Mouse (Mus musculus): ENCODE results near the gene Nodal.
A peak's percentile ranks its signal among the peaks of the same experiment; 100 is the strongest.

The Nodal gene

DNA sequence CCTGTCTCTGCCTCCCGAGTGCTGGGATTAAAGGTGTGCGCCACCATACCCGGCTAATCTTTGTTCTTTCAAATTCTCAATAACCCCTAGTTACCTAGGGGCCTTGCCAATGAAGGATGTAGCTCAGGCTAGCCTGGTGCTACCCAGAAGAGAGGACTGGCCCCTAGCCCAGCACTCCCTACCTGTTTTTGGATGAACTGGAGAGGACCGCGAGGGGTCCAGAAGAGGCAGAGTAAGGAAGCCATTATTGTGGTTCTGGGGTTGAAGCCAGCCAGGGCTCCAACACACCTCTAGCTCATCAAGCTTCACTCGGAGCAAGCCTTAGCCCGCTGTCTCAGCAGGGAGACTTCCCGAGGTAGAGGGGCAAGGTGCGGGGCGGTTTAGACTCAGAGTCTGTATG, at the start of gene Nodal:
Nodal (plus strand) TSS at position 301 of the 400 bp plus-strand sequence.
- DNase-seq (ENCODE audit: low spot score): no peak

DNA sequence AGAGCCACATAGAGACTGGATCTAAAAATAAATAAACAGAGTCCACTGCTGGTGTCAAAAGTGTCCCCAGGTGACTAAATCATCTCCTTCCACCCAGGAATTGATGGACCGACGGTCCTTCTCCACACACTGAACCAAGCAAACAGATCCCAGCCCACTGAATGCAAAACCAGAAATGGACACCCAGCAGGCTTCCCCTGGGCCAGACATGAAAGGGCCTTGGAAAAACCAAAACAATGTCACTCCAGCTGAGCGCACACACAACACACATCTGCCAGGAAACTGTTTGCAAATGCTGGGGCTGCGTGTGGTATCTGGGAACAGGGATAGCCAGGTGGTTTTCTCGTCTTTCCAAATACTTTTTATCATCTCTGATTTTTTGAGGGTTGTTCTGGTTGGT, 48.0 kb upstream of the Nodal start:
- DNase-seq (ENCODE audit: low spot score): no peak

DNA sequence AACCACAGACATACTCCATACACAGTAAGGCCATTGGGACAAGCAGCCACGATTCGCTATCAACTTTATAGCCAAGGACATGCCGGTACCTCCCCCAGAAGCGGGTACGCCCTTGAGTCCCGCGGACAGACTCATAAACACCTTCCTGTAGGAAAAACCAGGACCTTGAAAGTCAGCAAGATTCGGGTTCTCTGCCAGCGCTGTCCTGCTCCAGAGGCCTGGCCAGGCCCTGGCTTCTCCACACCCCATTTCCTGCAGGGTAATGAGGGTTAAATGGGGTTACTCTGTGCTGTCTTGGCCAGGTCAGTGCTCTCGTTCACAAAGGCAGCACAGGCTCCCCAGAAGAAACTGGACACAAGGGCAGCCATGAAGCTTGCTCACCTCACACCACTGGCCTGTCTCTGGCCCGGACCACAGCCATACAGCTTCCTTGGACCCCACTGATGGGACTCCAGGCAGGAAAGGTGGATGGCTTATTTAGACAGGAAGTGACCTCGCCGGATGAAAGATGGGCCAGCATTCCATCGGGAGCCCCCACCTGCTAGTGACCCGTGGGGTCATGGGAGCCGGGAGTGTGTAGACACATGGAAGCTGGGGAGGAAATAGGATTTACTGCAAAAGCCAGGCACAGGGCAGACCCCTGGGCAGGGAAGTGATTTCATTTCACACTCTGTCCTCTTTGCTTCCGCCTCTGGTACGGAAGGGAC, 47.3 kb upstream of the Nodal start:
- no peak for DNase-seq (ENCODE audit: low spot score)

DNA sequence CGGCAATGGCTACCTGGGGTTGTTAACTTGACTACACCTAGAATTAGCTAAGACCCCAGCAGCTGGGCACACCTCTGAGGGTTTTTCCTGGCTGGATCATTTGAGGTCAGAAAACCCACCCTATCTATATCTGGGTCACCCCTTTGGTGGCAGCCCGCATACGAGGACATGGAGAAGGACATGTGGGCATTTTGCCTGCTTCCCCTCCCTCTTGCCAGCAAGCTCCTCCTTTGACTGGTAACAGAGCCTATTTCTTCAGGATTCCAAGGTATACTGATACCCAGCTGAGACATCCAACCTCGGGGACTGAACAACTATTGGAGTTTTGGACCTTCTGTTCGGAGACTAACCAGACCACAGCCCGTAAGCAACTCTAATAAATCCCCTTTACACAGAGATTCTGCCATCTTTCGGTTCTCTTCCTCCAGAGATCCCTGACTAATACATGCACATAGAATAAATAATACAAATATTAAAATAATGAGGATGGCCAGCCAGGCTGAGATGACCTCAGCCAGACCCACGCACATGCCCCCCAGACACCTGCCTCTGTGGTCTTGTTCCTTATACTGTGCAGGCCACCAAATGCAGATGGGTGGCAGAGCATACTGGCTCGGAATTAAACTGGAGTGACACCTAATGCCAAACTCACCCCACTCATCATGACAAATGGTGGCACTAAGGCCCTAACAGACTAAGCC, 45.7 kb upstream of the Nodal start:
- no peak for DNase-seq (ENCODE audit: low spot score)

DNA sequence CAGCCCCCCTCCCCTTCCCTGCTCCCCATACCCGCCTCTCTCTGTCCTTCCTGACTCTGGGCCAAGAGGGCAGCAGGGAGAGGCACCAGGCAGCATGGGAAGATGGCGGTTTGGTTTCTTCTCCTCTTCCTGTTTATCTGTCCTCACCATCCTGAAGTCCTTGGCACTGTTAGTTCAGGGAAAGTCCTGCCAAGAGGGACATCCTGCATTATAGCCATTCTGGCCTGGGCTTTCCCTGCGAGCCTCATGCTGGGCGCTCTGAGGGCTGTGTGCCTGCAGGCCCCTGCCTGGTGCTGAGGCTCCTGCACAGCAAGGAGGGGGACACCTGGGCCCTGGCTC, 45.2 kb upstream of the Nodal start:
- no peak for DNase-seq (ENCODE audit: low spot score)

DNA sequence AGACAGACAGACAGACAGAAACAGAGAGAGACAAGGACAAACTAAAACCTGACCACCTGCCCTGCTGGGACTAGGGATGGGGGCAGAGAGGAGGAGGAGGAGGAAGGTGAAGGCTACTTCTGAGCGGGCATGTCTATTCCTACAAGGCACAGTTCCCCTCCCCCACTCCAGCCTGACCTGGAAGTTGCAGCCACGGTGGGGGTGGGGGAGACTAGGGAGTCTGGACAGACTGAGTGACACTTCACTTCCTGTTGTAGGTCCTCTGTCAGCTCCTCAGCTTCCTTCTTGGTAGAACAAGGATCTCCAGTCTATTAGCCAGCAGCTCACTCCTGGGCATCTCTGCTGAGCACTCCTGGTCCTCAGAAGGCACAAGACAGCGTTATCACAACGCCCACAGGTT, 43.7 kb upstream of the Nodal start:
- DNase-seq (ENCODE audit: low spot score): no peak

DNA sequence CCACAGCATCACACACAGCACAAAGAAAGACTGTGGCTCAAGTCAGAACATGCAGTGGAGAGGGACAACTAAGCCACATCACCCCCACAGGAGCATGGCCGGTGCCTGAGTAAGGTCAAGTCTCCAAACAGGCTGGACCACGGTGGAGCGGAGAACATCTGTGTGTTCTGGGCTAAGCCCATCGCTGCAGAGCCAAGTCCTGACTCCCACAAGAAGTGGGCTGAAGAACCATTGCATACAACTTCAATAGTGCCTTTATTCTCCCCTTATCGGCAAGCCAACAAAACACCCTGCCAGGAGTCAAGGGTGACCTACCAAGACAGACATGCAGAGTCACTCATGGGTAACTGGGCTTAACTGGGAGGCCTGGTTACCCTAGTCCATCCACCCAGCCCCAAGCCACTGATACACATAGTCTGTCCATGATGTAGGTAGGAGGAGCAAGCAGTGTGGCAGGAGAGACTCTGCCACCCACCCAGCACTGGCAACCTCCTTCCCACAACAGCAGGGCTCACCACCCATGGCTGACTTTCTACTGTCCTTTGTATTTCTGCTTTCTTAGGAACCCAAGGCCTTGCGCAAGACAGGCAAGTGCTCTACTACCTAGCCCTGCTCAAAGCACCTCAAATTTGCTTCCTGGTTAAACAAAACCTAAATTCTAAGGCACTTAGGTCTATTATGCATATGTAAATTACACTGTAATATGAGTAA, 42.8 kb upstream of the Nodal start:
- DNase-seq (ENCODE audit: low spot score): no peak

DNA sequence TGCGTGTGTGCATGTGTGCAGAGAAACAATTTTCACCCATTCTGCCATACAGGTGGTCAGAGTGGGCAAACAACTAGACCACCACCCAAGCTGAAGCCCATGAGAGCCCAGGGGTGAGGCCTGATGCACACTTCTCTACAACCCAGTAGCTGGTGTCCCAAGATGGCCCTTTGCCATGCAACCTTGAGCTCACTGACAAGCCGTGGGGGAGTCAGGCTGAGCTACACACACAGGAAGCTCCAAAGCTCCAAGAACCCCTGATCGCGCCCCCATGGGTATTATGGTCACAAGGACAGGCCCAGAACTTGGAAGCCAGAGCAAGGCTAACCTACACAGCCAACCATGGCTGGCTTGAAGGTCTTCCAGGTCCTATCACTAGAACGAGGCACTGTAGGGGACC, 39.7 kb upstream of the Nodal start:
- DNase-seq (ENCODE audit: low spot score): no peak

DNA sequence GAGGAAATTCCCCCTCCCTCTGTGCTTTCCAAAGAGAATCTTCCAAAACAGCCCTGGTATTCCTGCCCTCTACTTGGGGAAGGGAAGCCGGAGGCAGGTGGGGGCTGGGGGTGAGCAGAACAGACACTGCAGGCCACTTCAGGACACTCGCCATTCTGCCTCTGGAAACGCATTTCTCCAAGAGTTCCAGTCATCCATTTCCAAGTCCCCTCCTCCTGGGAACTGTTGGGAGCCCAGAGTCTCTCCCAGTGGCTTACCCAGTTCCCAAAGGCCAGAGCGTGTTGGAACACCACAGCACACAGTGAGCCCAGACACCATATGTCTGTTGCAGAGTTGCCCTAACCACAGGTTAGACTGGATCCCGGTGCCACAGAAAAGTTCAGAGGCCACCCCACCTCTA, 39.1 kb upstream of the Nodal start:
- DNase-seq (ENCODE audit: low spot score): no peak

DNA sequence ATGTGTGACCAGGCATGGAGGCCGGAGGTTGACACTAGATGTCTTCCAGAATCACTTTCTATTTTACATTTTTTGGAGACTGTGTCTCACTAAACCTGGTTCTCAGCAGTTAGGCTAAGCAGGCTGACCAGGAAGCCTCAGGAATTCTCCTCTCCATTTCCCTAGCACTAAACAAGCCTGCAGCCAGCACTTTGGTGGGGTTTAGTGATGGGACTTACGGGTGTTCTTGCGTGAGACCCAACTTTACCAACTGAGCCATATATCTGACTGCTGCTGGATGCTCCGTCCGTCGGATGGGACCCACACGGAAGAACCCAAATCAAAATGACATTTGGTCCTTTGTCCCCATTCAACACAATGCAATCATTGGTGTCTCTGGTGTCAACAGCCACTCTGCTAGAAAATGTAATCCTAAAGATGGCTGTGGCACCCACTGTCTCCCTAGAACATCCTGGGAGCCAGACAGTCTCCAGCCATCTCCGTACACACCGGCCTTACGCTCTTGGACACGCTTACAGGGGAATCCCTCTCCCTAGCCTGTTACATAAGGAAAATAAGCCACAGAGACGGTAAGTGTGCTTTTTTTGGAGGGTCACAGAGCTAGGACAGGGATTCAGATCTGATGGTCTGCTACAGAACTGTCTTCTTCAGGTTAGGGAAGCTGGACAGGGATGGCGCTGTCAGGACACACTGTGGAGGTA, 38.3 kb upstream of the Nodal start:
- DNase-seq (ENCODE audit: low spot score): no peak

DNA sequence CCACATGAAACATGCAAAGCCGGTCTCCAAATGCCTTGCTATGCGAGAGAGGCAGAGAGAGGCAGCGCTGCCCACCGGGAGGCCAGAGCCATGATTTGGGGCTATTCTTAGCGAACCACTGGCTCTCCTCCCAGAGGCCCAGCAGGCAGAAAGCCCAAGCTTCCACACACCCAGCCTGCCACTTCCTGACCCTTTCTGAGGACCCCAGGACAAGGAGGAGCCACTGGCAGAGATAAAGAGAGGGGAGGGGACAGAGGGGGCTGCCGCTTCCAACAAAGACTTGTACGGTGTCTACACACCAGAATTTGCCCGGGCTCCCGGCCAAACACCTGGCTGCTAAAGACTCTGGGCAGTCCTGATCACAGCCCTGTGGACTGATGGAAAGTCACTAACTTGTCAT, 37.6 kb upstream of the Nodal start:
- peak; percentile 29 for DNase-seq (ENCODE audit: low spot score)

DNA sequence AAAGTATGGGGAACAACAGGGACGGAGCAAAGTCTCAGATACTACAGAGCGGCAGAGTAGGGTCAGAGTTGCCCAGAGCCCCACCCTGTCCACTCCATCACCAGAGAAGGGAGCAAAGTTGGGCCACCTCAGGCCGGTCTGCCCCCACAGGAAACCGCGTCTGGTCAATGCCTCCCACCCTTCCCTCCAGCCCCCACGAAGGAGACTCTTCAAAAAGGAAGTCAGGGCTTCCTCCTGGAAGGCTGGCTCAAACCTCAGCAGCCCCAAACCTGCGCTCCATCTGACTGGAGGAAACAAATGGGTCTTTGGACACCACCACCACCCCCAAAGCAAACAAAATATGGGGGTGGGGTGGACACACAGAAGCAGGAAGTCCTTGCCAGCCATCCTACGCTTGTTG, 35.9 kb upstream of the Nodal start:
- DNase-seq (ENCODE audit: low spot score): no peak

DNA sequence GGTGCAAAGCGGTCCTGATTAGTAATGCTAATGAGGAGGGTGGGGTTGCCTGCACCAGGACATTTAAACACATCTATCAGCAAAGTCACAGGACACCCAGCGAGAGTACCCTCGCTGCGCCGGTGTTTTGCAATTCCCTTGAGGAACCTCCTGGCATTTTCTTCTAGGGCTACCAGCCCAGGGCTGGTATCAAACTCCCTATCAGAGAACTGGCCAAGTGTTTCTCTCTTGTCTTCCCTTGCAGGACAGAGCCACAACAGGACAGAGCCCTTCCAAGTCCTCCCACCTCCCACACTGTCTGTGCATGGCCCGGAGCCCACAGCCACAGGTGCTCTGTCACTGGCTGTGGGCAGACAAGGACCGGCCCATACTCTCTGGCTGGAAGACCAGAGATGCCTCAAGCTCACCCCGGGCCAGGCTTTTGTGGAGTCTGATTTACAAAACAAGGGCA, 35.5 kb upstream of the Nodal start:
- peak; percentile 22 for DNase-seq (ENCODE audit: low spot score)

DNA sequence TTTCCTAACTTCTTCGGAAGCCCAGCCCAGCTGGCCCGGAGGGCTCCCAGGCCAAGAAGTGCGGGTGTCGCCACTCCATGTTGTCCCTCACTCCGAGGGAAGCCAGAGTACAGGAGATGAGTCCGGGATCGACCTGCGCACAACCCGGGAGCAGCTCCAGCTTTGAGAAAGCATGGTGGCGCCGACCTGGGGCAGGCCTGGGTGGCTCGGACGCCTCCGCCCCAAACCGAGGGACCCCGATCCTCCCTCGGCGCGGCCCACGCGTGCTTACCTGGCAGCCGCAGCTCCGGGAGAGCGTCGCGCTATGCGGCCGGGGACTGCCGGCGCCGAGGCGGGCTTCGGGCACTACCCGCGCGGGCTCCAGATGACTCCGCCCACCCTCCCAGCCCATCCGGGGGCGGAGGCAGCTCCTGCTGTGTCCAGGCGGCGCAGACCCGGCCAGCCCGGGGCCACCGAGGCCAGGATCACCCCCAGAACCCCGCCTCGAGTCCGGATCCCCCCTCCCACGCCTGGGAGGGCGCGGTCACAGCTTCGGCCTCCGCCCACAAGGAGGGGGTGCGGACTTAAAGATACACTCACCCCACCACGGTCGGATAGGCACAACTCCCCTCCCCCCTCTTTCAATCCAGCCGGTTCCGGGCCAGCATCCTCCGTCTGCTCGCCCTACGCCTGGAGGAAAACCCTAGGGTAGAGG, 34.6 kb upstream of the Nodal start, which contains the start of gene Pald1:
Pald1 (minus strand) TSS at position 510 of the 694 bp plus-strand sequence.
- DNase-seq (ENCODE audit: low spot score): peak; percentile 82

DNA sequence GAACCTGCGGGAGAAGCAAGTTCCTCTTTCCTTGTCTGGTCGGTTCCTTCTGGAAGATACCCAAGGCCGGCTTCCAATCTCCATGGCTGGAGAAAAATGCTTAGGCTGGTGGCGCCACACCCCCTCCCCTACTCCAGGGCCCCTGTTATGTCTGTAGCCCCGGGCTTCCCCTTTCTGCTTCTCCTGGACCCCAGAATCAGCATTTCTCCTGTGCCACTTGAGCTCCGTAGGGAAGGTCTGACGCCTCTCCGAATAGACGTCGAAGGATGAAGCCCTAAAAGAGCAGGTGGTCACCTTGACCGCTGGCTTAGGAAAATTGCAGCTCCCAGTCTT, 34.1 kb upstream of the Nodal start:
- DNase-seq (ENCODE audit: low spot score): no peak

DNA sequence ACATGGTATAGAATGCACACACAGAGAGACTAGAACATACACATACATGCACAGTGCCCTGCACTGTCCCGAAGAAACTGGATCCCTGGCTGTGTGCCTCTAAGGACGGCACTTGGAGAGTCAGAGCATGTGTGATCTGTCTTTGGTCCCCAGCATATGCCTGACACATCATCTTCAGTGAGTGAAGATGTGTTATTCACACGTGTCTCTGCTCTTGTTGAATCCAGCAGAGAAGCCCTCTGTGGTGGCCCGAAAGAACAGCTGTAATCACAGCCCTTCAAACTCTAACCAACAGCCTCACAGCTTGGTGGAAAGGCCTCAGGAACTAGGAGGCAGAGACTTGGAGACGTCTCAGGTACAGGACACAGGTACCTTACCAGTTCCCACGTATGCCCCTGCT, 32.6 kb upstream of the Nodal start:
- DNase-seq (ENCODE audit: low spot score): no peak

DNA sequence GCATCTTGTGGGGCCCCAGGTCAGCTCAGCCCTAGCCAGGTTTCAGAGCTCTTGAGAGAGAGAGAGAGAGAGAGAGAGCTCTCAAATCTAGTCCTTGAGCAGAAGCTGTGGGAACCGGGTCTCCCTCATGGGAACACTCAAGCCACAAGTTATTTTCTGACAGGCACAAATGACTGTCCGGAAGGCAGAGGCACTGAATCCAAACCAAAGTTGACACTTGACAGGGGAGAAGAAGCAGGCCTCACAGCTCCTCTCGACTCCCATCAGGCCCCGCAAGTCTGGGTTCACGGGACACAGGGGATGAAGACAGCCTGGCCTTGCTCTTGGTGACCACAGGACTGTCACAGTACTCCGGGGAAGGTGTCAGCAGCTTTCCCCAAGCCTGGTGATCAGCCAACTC, 31.5 kb upstream of the Nodal start:
- no peak for DNase-seq (ENCODE audit: low spot score)

DNA sequence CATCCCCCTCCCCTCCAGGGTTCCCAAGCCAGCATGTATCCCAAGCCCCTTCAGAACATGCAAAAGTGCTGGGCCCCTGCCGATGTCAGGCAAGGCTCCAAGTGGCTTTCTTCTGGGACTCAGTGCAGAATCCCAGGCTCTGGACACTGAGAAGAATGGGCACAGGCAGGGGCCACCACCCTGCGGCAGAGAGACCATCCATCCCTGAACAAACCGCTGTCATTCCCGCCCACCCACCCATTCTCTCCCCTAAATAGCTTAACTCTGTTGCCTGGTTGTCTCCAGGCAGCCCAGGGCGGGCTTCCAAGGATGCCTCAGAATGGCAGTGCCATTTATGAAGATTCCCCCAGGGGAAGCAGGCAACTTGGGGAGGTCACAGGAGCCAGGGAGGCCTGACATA, 28.8 kb upstream of the Nodal start:
- DNase-seq (ENCODE audit: low spot score): no peak

DNA sequence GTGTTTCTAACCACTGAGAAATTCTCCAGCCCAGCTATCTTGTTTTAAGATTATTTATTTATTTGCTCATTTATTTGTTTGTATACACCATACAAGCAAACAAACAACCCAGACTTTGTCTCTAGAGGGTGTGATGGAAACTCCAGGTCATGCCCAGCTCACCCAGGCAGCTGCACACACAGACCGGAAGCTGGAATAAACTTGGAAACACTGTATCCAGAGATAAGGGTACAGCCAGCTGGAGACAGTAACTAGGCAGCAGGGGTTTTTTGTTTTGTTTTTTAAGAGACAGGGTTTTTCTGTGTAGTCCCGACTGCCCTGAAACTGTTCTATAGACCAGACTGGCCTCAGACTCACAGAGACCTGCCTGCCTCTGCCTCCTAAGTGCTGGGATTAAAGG, 27.6 kb upstream of the Nodal start:
- DNase-seq (ENCODE audit: low spot score): no peak

DNA sequence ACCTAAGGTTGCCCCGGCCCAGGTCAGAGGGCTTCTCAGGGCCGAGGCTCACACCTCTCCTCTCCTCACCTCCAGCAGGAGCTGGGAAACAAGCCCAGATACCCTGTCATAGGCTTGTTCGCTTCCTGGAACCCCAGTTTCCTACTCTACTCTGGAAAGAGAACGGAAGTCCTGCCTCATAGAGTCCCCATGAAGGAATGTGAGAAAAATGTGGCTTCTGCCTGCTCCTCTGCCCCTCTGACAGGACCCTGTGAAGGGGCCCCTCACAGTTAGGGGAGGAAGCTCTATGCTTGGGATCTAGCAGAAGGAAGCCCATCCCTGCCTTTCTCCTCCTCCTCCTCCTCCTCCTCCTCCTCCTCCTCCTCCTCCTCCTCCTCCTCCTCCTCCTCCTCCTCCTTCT, 25.2 kb upstream of the Nodal start:
- no peak for DNase-seq (ENCODE audit: low spot score)

DNA sequence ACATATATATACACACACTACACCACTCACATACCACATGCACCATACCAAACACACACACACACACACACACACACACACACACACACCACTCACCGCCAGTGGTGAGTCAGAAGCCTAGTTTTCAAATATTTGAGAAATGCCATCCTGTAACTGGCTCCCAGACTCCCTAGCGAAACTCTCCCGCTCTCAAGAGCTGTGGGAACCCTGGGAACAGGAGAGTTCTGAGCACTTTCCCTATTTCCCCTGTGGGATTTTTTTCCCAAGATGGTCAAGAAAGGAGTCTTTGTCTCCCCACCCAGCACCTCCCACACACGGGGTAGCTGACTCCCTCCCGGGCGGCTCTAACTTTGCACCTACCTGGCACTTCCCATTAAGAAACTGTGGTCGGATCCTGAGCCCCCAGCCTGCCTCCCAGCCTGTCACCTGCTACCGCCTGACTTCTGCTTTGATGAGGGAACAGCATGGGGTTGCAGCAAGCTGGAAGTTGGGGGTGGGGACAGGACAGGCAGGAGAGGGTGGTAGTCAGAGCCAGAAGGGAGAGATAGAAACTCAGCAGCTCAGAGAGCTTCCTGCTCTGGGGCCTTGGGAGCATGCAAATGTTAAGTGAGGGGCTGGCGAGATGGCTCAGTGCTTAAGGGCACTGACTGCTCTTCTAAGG, 23.2 kb upstream of the Nodal start:
- no peak for DNase-seq (ENCODE audit: low spot score)

DNA sequence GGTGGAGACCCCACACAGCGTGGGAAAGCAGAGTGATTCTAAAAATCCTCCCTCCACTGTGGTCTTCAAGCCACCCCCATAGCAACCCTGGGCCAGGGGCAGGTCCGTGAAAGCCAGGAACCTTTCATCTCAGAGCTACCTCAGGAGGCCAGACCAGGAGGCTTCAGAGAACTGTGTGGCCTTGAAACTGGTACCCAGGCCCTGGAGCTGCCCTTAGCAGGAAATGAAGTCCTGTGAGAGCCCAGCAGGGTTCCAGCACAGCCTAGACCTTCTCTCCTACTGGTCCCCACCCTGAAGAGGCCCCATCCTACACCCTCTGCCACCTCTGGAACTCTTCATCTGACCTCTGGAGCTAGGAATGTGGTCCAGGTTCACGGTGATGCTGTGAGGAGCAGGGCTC, 19.6 kb upstream of the Nodal start:
- DNase-seq (ENCODE audit: low spot score): no peak
